Comparison of ENCODE assay signal across 14 mouse cellular contexts in the genomic region with DNA sequence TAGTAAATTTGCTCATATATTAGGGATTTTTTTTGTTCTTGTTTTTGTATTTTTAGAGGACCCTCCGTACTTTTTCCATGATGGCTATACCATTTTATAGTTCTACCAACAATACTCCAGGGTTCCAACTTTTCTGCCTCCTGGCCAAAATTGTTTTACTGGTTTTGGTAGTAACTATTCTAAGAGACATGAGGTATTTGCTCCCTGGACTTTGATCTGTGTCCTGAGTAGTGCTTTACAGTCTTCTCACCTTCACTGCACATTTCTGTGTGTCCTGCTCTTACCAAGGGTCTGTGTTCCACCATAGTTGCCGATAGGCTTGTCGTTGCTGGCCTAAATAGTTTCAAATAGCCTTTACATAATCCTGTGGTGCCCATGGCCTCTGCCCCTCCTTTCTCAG. TPM values are rescaled to one million over a fixed set of nuclear protein-coding genes. Genes with fewer than 3 reads are reported as not detected.
A peak's percentile ranks its signal among the peaks of the same experiment; 100 is the strongest.
DNase-seq lines count a peak whose midpoint lies in the region; ATAC-seq and TF ChIP-seq lines count a peak whose summit lies in the region.
"Had no signal": no experiment of that assay in that cellular context is flagged by ENCODE, and none has a peak within 500 bp of the region (broad histone marks: within the 10 kb centered on the region; RNA-seq: fewer than 3 reads in every experiment).

No protein-coding gene starts in this region.

- no peak for TF ChIP-seq CTCF in intestine, postnatal 0 days (IDR thresholded peaks at IDR 0.05; ENCODE audit: low read depth)
- no peak for TF ChIP-seq CTCF in lung, adult 2 months (IDR thresholded peaks at IDR 0.05; ENCODE audit: insufficient read depth, low read length)

- peak overlapping the region; percentile 65; the same call in 1 of the 2 replicates for H3K27ac ChIP-seq in heart, embryonic 10.5 days
- peak overlapping the region; percentile 10; the same call in 1 of the 2 replicates for H3K27ac ChIP-seq in intestine, embryonic 14.5 days (ENCODE audit: low read depth)
- no peak overlapping the region for H3K27ac ChIP-seq in intestine, postnatal 0 days (ENCODE audit: low read depth, low read length)
- H3K27ac ChIP-seq in stomach, embryonic 15.5 days: 0 out of 2 replicates have a peak overlapping the region, but pooled peaks have one; percentile 42
- H3K27ac ChIP-seq: forebrain, embryonic 15.5 days had no signal

- peaks cover 46% of the 10 kb centered on the region for H3K4me1 ChIP-seq in heart, embryonic 10.5 days
- peaks cover 22% of the 10 kb centered on the region for H3K4me1 ChIP-seq in intestine, embryonic 14.5 days (replicated peaks; ENCODE audit: control insufficient read depth, insufficient read depth, low read length)
- peaks cover 3% of the 10 kb centered on the region; the same call in 1 of the 2 replicates for H3K4me1 ChIP-seq in intestine, postnatal 0 days (replicated peaks; ENCODE audit: control insufficient read depth, insufficient read depth, low read length)
- peaks cover 6% of the 10 kb centered on the region for H3K4me1 ChIP-seq in lung, adult 2 months (ENCODE audit: control insufficient read depth, insufficient read depth, low read length)
- H3K4me1 ChIP-seq in stomach, embryonic 15.5 days: peaks cover 33% of the 10 kb centered on the region

- no peak for ATAC-seq in intestine, embryonic 14.5 days (replicated peaks; ENCODE audit: low FRiP score, low TSS enrichment, low read depth)
- no peak for ATAC-seq in intestine, postnatal 0 days
- no peak for ATAC-seq in stomach, embryonic 15.5 days (ENCODE audit: insufficient read depth, low FRiP score, low read depth)
- ATAC-seq: forebrain, embryonic 15.5 days had no signal

- no peaks in the 10 kb centered on the region for H3K9me3 ChIP-seq in heart, embryonic 10.5 days
- no peaks in the 10 kb centered on the region for H3K9me3 ChIP-seq in intestine, embryonic 14.5 days (ENCODE audit: control insufficient read depth, low read length)
- H3K9me3 ChIP-seq in intestine, postnatal 0 days (ENCODE audit: control insufficient read depth): no peaks in the 10 kb centered on the region
- no peaks in the 10 kb centered on the region for H3K9me3 ChIP-seq in stomach, embryonic 15.5 days
- H3K9me3 ChIP-seq: forebrain, embryonic 15.5 days had no signal

- H3K36me3 ChIP-seq in heart, embryonic 10.5 days: peaks cover 21% of the 10 kb centered on the region
- H3K36me3 ChIP-seq in intestine, embryonic 14.5 days (ENCODE audit: control insufficient read depth, insufficient read depth, low read length): peaks cover 12% of the 10 kb centered on the region; the same call in 1 of the 2 replicates
- peaks cover 13% of the 10 kb centered on the region; the same call in 1 of the 2 replicates for H3K36me3 ChIP-seq in intestine, postnatal 0 days (ENCODE audit: control insufficient read depth, insufficient read depth)
- no peaks in the 10 kb centered on the region for H3K36me3 ChIP-seq in stomach, embryonic 15.5 days
- H3K36me3 ChIP-seq: forebrain, embryonic 15.5 days had no signal

- intact Hi-C loops in left cerebral cortex, postnatal 10 days (cut with DNase I): no loop called here

- whole genome bisulfite sequencing in heart, embryonic 10.5 days: 86% methylated on average over 3 of the region's 3 CpGs
- 81% methylated on average over 3 of the region's 3 CpGs for WGBS in intestine, embryonic 14.5 days
- WGBS in intestine, postnatal 0 days: 72% methylated on average over 3 of the region's 3 CpGs
- 63% methylated on average over 3 of the region's 3 CpGs for WGBS in lung, adult 2 months
- 81% methylated on average over 3 of the region's 3 CpGs for WGBS in stomach, embryonic 15.5 days

- no peak for DNase-seq in heart, embryonic 10.5 days (ENCODE audit: low spot score)
- no peak for DNase-seq in heart, adult 9 months (ENCODE audit: low spot score in 2 of 2)
- DNase-seq in intestine, embryonic 14.5 days (ENCODE audit: low spot score): no peak
- peak; percentile 39 for DNase-seq in lung, adult 2 months
- DNase-seq in lung, postnatal 14 days: no peak
- no peak for DNase-seq in left cerebral cortex, postnatal 10 days (ENCODE audit: extremely low spot score in 1 of 2, low spot score in 2 of 2)
- DNase-seq: embryo, embryonic 11 days; thymus, postnatal 25 days had no signal

- no peaks in the 10 kb centered on the region for H3K27me3 ChIP-seq in heart, embryonic 10.5 days (ENCODE audit: insufficient read depth, poor library complexity, severe bottlenecking)
- no peaks in the 10 kb centered on the region for H3K27me3 ChIP-seq in intestine, embryonic 14.5 days (replicated peaks; ENCODE audit: control insufficient read depth, insufficient read depth, low read length)
- no peaks in the 10 kb centered on the region for H3K27me3 ChIP-seq in intestine, postnatal 0 days (replicated peaks; ENCODE audit: control insufficient read depth, insufficient read depth, low read length)
- no peaks in the 10 kb centered on the region for H3K27me3 ChIP-seq in stomach, embryonic 15.5 days (replicated peaks)
- H3K27me3 ChIP-seq: forebrain, embryonic 15.5 days had no signal

- no peak overlapping the region for H3K4me3 ChIP-seq in heart, embryonic 10.5 days
- no peak overlapping the region for H3K4me3 ChIP-seq in intestine, embryonic 14.5 days (ENCODE audit: low read depth, low read length)
- no peak overlapping the region for H3K4me3 ChIP-seq in intestine, postnatal 0 days (ENCODE audit: low read depth, low read length)
- no peak overlapping the region for H3K4me3 ChIP-seq in lung, adult 2 months (replicated peaks; ENCODE audit: extremely low read depth, low read depth, low read length)
- H3K4me3 ChIP-seq in stomach, embryonic 15.5 days (replicated peaks): no peak overlapping the region
- H3K4me3 ChIP-seq: erythroblast, embryonic 14.5 days; forebrain, embryonic 15.5 days had no signal

- H3K9ac ChIP-seq in intestine, embryonic 14.5 days (ENCODE audit: low read length): no peak overlapping the region
- no peak overlapping the region for H3K9ac ChIP-seq in intestine, postnatal 0 days (ENCODE audit: low read depth, low read length)
- no peak overlapping the region for H3K9ac ChIP-seq in stomach, embryonic 15.5 days
- H3K9ac ChIP-seq: forebrain, embryonic 15.5 days had no signal

- TF ChIP-seq POLR2A in lung, adult 2 months (IDR thresholded peaks at IDR 0.05; ENCODE audit: borderline replicate concordance, extremely low read depth, low read depth, low read length): no peak

- H3K4me2 ChIP-seq in intestine, embryonic 14.5 days (ENCODE audit: low read length): no peak overlapping the region
- H3K4me2 ChIP-seq in intestine, postnatal 0 days (replicated peaks; ENCODE audit: low read depth): no peak overlapping the region
- H3K4me2 ChIP-seq in stomach, embryonic 15.5 days: no peak overlapping the region
- H3K4me2 ChIP-seq: forebrain, embryonic 15.5 days; midbrain, embryonic 11.5 days had no signal

RNA-seq across cellular contexts. Expression of gene Fads3, which starts 3.0 kb away (rescaled TPM):
- 16.5 and 19.0 TPM in 2 replicates for polyA plus RNA-seq in heart, embryonic 10.5 days (2016; fragmentation: Nextera tagmentation; extraction: Ambion mirVana)
- polyA plus RNA-seq in intestine, embryonic 14.5 days (2014; fragmentation: Nextera tagmentation; extraction: Ambion mirVana): 8.4 and 11.5 TPM in 2 replicates
- polyA plus RNA-seq in intestine, postnatal 0 days (2015; fragmentation: Nextera tagmentation; extraction: Ambion mirVana): 4.7 and 4.8 TPM in 2 replicates
- polyA plus RNA-seq in lung, adult 2 months (2012; rRNA removed): 283 and 341 TPM in 2 replicates
- polyA plus RNA-seq in stomach, embryonic 15.5 days (2015; fragmentation: Nextera tagmentation; extraction: Ambion mirVana): 17.2 and 17.6 TPM in 2 replicates
- 10 to 100 TPM; 49.0 to 49.5 TPM for total RNA-seq in left cerebral cortex, postnatal 10 days (2021)
- total RNA-seq: neutrophil, adult 5-6 weeks had no signal

RNA-seq across cellular contexts. Expression of gene Rab3il1, which starts 36.9 kb away (rescaled TPM):
- 51.5 and 57.6 TPM in 2 replicates for polyA plus RNA-seq in heart, embryonic 10.5 days (2016; fragmentation: Nextera tagmentation; extraction: Ambion mirVana)
- 30.0 and 32.7 TPM in 2 replicates for polyA plus RNA-seq in intestine, embryonic 14.5 days (2014; fragmentation: Nextera tagmentation; extraction: Ambion mirVana)
- polyA plus RNA-seq in intestine, postnatal 0 days (2015; fragmentation: Nextera tagmentation; extraction: Ambion mirVana): 63.6 and 65.8 TPM in 2 replicates
- polyA plus RNA-seq in lung, adult 2 months (2012; rRNA removed): 10.5 and 13.8 TPM in 2 replicates
- polyA plus RNA-seq in stomach, embryonic 15.5 days (2015; fragmentation: Nextera tagmentation; extraction: Ambion mirVana): 29.8 and 40.7 TPM in 2 replicates
- 10 to 100 TPM in 1 of 2 experiments, 1 to 10 TPM in 1; 9.7 to 10.9 TPM for total RNA-seq in left cerebral cortex, postnatal 10 days (2021)
- total RNA-seq: neutrophil, adult 5-6 weeks had no signal

RNA-seq across cellular contexts. Expression of gene Best1, which starts 36.9 kb away (rescaled TPM):
- 0.73 and 0.95 TPM in 2 replicates for polyA plus RNA-seq in heart, embryonic 10.5 days (2016; fragmentation: Nextera tagmentation; extraction: Ambion mirVana)
- 0.55 and 0.64 TPM in 2 replicates for polyA plus RNA-seq in intestine, embryonic 14.5 days (2014; fragmentation: Nextera tagmentation; extraction: Ambion mirVana)
- 0.61 and 0.89 TPM in 2 replicates for polyA plus RNA-seq in intestine, postnatal 0 days (2015; fragmentation: Nextera tagmentation; extraction: Ambion mirVana)
- 2.3 and 3.1 TPM in 2 replicates for polyA plus RNA-seq in lung, adult 2 months (2012; rRNA removed)
- 0.80 TPM in 2 replicates for polyA plus RNA-seq in stomach, embryonic 15.5 days (2015; fragmentation: Nextera tagmentation; extraction: Ambion mirVana)
- total RNA-seq in left cerebral cortex, postnatal 10 days (2021): 1 to 10 TPM; 1.2 to 1.8 TPM
- polyA plus RNA-seq: erythroblast, embryonic 14.5 days had no signal

RNA-seq across cellular contexts. Expression of gene Fth1, which starts 58.0 kb away (rescaled TPM):
- polyA plus RNA-seq in heart, embryonic 10.5 days (2016; fragmentation: Nextera tagmentation; extraction: Ambion mirVana): 1,706 and 1,823 TPM in 2 replicates
- polyA plus RNA-seq in intestine, embryonic 14.5 days (2014; fragmentation: Nextera tagmentation; extraction: Ambion mirVana): 1,450 and 1,529 TPM in 2 replicates
- polyA plus RNA-seq in intestine, postnatal 0 days (2015; fragmentation: Nextera tagmentation; extraction: Ambion mirVana): 6,780 and 7,050 TPM in 2 replicates
- polyA plus RNA-seq in lung, adult 2 months (2012; rRNA removed): 4,642 and 7,955 TPM in 2 replicates
- polyA plus RNA-seq in stomach, embryonic 15.5 days (2015; fragmentation: Nextera tagmentation; extraction: Ambion mirVana): 1,700 and 1,987 TPM in 2 replicates
- 1,000 to 10,000 TPM; 1,579 to 1,597 TPM for total RNA-seq in left cerebral cortex, postnatal 10 days (2021)

Comparison
In these comparisons a context has a peak if more than half of its experiments do, and no peak if none do; other contexts are left out.
1. RNA of gene Fads3, which starts 3.0 kb away (polyA plus RNA-seq): 283 to 341 TPM in lung, adult 2 months; 17.2 to 17.6 TPM in stomach, embryonic 15.5 days, 16.5 to 19.0 TPM in heart, embryonic 10.5 days, 8.4 to 11.5 TPM in intestine, embryonic 14.5 days and 4.7 to 4.8 TPM in intestine, postnatal 0 days; every median in the first group is over 10 times any median in the second.